21 mouse cellular contexts compared by ENCODE assay signal in genomic region chr1:72078926-72079550, GRCm38 (mm10).
DNase-seq lines count a peak whose midpoint lies in the region; ATAC-seq and TF ChIP-seq lines count a peak whose summit lies in the region.
"Had no signal": no experiment of that assay in that cellular context is flagged by ENCODE, and none has a peak within 500 bp of the region (broad histone marks: within the 10 kb centered on the region; RNA-seq: fewer than 3 reads in every experiment).

No protein-coding gene starts in this region.

- peak overlapping the region; percentile 4 for H3K4me2 ChIP-seq in myocyte (ENCODE audit: low read depth)
- H3K4me2 ChIP-seq: heart, embryonic 15.5 days; hindbrain, embryonic 14.5 days; liver, embryonic 13.5 days; neural tube, embryonic 13.5 days had no signal

- no peak overlapping the region for H3K4me3 ChIP-seq in myocyte
- no peak overlapping the region for H3K4me3 ChIP-seq in limb, embryonic 10.5 days
- H3K4me3 ChIP-seq: heart, embryonic 15.5 days; liver, embryonic 13.5 days; megakaryocyte, embryonic 14.5 days; neural tube, embryonic 13.5 days had no signal

- no peak for TF ChIP-seq CTCF in brain, embryonic 14.5 days (IDR thresholded peaks at IDR 0.05; ENCODE audit: borderline replicate concordance, extremely low read depth, insufficient read depth, insufficient read length)

- DNase-seq in frontal cortex, postnatal 14 days (ENCODE audit: low spot score in 2 of 2): no peak
- peak; percentile 8 for DNase-seq in left cerebral cortex, postnatal 4 days
- DNase-seq in left cerebral cortex, postnatal 10 days (ENCODE audit: extremely low spot score in 1 of 2, low spot score in 2 of 2): no peak
- DNase-seq in brain, embryonic 14.5 days (ENCODE audit: low read depth): peak; percentile 67
- DNase-seq in limb, embryonic 10.5 days (ENCODE audit: low spot score): no peak
- DNase-seq: adrenal gland, postnatal 10 days; cerebellum, adult 8-10 months; gastrocnemius, postnatal 14 days; heart, postnatal 36 days; kidney, adult 2 months; liver, embryonic 13.5 days; lung, adult 2 months; lung, postnatal 36 days; midbrain, embryonic 14.5 days had no signal

- no peaks in the 10 kb centered on the region for H3K79me2 ChIP-seq in myocyte (ENCODE audit: control insufficient read depth, insufficient read depth)

- H3K27me3 ChIP-seq in myocyte (ENCODE audit: control insufficient read depth, insufficient read depth, insufficient read length): no peaks in the 10 kb centered on the region
- H3K27me3 ChIP-seq in limb, embryonic 10.5 days (ENCODE audit: low read depth, poor library complexity, severe bottlenecking): no peaks in the 10 kb centered on the region
- H3K27me3 ChIP-seq: heart, embryonic 15.5 days; liver, embryonic 13.5 days; megakaryocyte, embryonic 14.5 days; neural tube, embryonic 13.5 days had no signal

- H3K27ac ChIP-seq in limb, embryonic 10.5 days: no peak overlapping the region
- H3K27ac ChIP-seq: heart, embryonic 15.5 days; hindbrain, embryonic 14.5 days; kidney, postnatal 0 days; liver, embryonic 13.5 days; neural tube, embryonic 13.5 days had no signal

- H3ac ChIP-seq in myocyte (ENCODE audit: control insufficient read depth, insufficient read length): no peak overlapping the region

- H3K9me3 ChIP-seq in limb, embryonic 10.5 days (replicated peaks): no peaks in the 10 kb centered on the region
- H3K9me3 ChIP-seq: heart, embryonic 15.5 days; liver, embryonic 13.5 days; neural tube, embryonic 13.5 days had no signal

- H3K36me3 ChIP-seq in myocyte (ENCODE audit: control insufficient read depth, insufficient read depth): no peaks in the 10 kb centered on the region
- H3K36me3 ChIP-seq in limb, embryonic 10.5 days: no peaks in the 10 kb centered on the region
- H3K36me3 ChIP-seq: heart, embryonic 15.5 days; liver, embryonic 13.5 days; neural tube, embryonic 13.5 days had no signal

- WGBS in limb, embryonic 10.5 days: 93% methylated on average over 7 of the region's 7 CpGs

- intact Hi-C loops in left cerebral cortex, postnatal 4 days (cut with DNase I): no loop called here
- intact Hi-C loops in left cerebral cortex, postnatal 10 days (cut with DNase I): no loop called here

- no peaks in the 10 kb centered on the region for H3K4me1 ChIP-seq in limb, embryonic 10.5 days
- H3K4me1 ChIP-seq: liver, embryonic 13.5 days; megakaryocyte, embryonic 14.5 days; neural tube, embryonic 13.5 days had no signal

- no peak for TF ChIP-seq POLR2A in brain, embryonic 14.5 days (IDR thresholded peaks at IDR 0.05; ENCODE audit: borderline replicate concordance, extremely low read depth, insufficient read depth, insufficient read length, poor library complexity, severe bottlenecking)
- TF ChIP-seq POLR2A in myocyte (IDR thresholded peaks at IDR 0.05; ENCODE audit: insufficient read length, low read depth): no peak

- peak; percentile 34; the same call in 1 of the 2 replicates for ATAC-seq in frontal cortex, adult (ENCODE audit: low TSS enrichment)

TF ChIP-seq in myocyte, 11 proteins besides CTCF, POLR2A, EP300 and RAD21:
- no peak for TF ChIP-seq E2F4 (IDR thresholded peaks at IDR 0.05; ENCODE audit: insufficient read depth)
- no peak for TF ChIP-seq TCF12 (IDR thresholded peaks at IDR 0.05; ENCODE audit: insufficient read depth, poor library complexity, severe bottlenecking)
- no peak for TF ChIP-seq TCF3 (IDR thresholded peaks at IDR 0.05; ENCODE audit: insufficient read length, low read depth)
- no peak for TF ChIP-seq MYOD1 (IDR thresholded peaks at IDR 0.05; ENCODE audit: control insufficient read depth in 1 of 3, insufficient read length in 2 of 3, low read depth in 2 of 3)
- no peak for TF ChIP-seq CEBPB (IDR thresholded peaks at IDR 0.05; ENCODE audit: insufficient read depth, poor library complexity, severe bottlenecking)
- no peak for TF ChIP-seq POLR2AphosphoS2 (IDR thresholded peaks at IDR 0.05; ENCODE audit: insufficient read length, low read depth)
- TF ChIP-seq MYOG (IDR thresholded peaks at IDR 0.05; ENCODE audit: control insufficient read depth in 1 of 3, insufficient read depth in 1 of 3, insufficient read length in 2 of 3, low read depth in 2 of 3): no peak
- TF ChIP-seq MAX (IDR thresholded peaks at IDR 0.05; ENCODE audit: low read depth): no peak
- TF ChIP-seq REST (IDR thresholded peaks at IDR 0.05; ENCODE audit: insufficient read depth, insufficient read length): no peak
- no peak for TF ChIP-seq SRF (IDR thresholded peaks at IDR 0.05; ENCODE audit: control insufficient read depth, insufficient read length, low read depth)
- no peak for TF ChIP-seq USF1 (IDR thresholded peaks at IDR 0.05; ENCODE audit: low read depth)

Comparison
In these comparisons a context has a peak if more than half of its experiments do, and no peak if none do; other contexts are left out.
1. DNase-seq: peak in left cerebral cortex, postnatal 4 days (single experiment) and brain, embryonic 14.5 days (single experiment); none in frontal cortex, postnatal 14 days (0 of 2), left cerebral cortex, postnatal 10 days (0 of 2) and limb, embryonic 10.5 days (single experiment).